Mouse (Mus musculus) ES-E14 (cell line): ENCODE measurements around the gene Il4i1.

Source experiments
- CHD2 ChIP-seq: IDR thresholded peaks from 2 replicates; pipeline ENCODE4 v1.6.1; 2014; ENCODE audit warnings: mild to moderate bottlenecking, low read depth, low read length, inconsistent platforms
- HCFC1 ChIP-seq: IDR thresholded peaks from 2 replicates; pipeline ENCODE4 v1.6.1; 2012; ENCODE audit warnings: low read length, inconsistent platforms, borderline replicate concordance; ENCODE audit not compliant: insufficient read depth
- MAFK ChIP-seq: IDR thresholded peaks from 2 replicates; pipeline ENCODE4 v1.6.1; 2014; ENCODE audit warnings: mild to moderate bottlenecking, low read depth, low read length, inconsistent platforms; ENCODE audit not compliant: insufficient read depth
- ZC3H11A ChIP-seq: IDR thresholded peaks from 2 replicates; pipeline ENCODE4 v1.6.1; 2012; ENCODE audit warnings: low read depth, mild to moderate bottlenecking, inconsistent platforms, low read length, borderline replicate concordance
- ZNF384 ChIP-seq: IDR thresholded peaks from 2 replicates; pipeline ENCODE4 v1.6.1; 2012; ENCODE audit warnings: low read depth, low read length, inconsistent platforms

DNA sequence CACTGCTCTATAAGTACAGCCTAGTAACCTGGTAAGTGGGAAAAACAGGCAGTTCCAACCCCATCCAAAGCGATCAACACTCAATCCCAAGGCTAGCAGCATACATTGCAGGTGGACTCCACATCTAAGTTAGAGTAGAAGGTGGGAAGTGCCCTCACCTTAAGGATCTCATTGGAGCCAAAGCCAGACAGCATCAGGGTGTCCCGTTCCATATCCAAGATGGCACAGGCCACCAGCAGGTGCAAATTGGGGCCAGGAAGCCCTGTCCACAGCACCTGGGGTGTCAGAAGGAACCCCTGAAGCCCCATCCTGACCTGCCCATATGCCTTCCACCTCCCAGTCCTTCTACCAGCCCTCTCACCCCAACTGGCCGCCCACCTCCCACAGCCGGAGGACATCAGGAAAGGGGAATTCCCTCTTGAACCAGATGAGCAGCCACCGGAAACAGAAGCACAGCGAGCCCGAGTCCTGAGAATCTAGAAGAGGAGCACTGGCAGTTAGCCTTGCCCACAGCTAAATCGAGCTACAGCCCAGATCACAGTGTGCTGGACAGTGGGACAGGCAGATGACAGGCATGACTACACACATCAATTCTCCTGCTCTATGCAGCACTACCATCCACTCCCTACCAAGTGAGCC lies 25.8 kb downstream of the Il4i1 start:
- TF ChIP-seq ZNF384 = no peak
- no peak for TF ChIP-seq HCFC1
- TF ChIP-seq CHD2 = no peak
- TF ChIP-seq MAFK = no peak
- no peak for TF ChIP-seq ZC3H11A
